Mouse (Mus musculus): ENCODE measurements around the gene Tbccd1.

The Tbccd1 gene

DNA sequence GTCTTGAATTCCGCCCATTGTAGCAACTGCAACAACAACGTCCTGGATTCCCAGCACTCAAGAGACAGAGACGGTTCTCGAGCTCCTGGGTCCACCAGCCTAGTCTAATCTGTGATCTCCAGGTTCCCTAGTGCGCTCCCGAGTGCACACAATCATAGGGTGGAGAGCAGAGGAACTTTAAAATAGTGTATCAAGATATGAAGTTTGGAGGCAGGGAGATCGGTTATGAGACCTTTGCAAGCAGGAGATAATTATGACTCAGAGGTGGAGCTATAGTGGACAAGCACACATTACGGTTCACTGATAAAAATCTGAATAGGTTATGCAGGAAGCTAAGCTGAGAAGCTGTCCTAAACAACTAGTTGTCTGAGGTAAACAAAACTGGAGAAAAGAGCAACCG, 696 bp downstream of the Tbccd1 start:
- DNase-seq (ENCODE audit: low spot score): no peak

DNA sequence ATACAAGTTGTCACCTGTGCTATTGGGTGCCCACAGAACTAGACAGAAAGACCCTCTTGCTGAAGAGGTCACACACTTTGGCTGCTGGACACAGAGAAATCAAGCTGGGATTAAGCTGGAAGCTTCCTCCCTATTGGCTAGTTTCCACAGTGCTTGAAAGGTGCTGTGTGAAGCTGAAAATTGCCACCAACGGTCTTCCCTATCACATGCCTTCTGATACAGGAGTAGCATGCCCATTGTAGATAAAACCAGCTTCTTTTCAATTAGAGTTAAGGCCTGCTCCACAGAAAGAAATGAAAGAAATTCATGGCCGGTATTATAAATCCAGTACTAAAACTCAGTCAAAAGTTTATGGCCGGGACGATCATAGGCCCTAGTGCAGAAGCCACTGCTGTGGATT, 4.8 kb downstream of the Tbccd1 start:
- no peak for DNase-seq (ENCODE audit: low spot score)

DNA sequence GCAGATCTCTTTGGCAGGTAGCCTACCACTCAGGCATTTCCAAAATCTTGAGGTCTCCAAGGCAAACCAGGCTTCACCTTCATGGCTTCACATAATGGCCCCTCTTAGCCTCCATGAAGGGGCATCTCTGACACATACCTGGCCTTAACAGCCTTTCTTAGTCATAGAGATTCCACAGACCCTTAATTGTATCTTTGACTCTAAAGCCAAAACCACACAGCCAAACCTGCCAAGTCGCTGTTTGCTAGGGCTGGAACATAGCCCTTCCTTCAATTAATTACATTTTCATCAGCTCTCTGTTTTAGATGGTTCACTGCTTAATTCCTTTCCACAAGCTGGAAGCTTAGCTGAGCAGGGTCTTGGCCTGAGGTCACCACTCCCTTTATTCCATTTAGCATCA, 9.1 kb downstream of the Tbccd1 start:
- no peak for DNase-seq (ENCODE audit: low spot score)

DNA sequence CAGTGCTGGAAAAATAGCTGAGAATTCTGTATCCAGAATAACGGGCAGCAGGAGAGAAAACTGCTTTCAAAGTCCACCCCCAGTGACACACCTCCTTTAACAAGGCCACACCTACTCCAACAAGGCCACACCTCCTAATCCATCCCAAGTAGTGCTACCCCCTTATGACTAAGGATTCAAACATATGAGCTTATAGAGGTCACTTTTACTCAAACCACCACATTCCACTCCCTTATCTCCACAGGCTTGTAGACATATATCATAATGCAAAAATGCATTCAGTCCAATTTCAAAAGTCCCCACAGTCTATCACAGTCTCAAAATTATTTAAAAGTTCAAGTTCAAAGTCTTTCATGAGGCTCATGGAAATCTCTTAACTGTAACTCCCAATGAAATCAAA, 9.8 kb downstream of the Tbccd1 start:
- DNase-seq (ENCODE audit: low spot score): no peak

DNA sequence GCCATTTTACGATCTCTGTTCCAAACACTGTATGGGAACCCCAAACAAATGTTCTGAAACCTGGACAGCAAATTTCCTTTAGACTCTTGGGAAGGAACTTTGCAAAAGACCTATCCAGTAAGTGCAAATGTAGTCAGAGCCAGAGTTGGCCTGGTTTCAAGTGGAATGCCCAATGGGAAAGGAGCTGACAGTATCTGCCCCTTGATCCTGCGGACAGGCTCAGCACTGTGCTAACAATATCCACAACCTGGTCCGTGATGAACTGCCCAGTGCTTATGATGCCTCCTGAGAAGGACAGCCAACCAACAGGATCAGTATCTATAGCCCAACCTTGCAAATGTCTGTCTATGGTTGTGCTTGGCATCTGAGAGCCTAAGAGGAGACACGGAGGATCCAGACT, 12.0 kb downstream of the Tbccd1 start:
- DNase-seq (ENCODE audit: low spot score): no peak

DNA sequence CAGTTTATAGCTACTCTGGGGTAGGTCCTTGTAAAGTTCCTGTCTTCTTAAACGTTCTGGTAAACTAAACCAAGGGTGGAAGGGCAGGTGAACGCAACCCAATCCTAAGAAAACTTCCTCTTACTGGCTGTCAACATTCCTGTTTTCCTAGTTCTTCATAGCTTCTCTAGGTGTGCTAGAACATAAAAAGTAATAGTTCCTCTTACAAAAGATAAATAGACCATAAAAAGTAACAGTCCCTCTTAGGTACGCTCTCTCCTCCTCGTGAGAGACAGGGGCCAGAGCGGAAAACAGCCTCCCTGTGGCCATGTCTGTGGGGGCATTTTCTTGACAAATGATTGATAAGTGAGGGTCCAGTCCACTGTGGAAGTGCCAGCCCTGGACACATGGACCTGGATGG, 12.6 kb downstream of the Tbccd1 start:
- no peak for DNase-seq (ENCODE audit: low spot score)

DNA sequence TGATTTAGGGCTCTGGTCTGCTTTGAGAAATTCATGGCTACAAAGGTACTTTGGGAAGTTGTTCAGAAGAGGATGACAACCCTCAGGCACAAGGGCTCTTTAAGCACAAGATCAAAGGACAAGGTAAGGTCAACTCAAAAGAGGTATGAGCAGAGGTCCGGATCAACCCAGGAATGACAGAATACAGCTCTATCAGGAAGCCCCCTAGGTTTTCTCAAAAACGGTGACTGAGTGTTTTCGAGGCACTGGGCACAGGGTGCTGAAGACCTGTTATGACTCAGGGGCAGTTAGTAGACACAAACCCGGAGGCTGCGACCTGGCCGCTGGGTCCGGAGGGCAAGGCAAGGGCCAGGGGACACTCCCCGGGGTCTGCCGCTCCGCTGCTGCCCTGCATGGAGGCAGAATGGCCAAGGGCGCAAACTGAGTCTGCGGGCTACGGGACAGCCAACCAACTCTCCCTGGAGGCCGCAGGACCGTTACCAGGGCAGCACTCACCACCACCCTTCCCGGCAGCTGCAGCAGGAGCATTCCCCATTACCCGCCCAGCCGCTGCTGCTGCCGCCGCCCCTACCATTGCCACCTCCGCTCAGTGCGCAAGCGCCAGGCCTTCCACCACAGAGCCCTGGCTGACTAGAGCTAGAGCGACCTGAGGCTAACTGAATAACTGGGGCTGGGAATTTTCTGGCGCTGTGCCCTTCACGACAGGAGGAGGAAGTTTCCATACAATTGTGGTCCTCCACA, 13.2 kb downstream of the Tbccd1 start:
- DNase-seq (ENCODE audit: low spot score): peak; percentile 81

DNA sequence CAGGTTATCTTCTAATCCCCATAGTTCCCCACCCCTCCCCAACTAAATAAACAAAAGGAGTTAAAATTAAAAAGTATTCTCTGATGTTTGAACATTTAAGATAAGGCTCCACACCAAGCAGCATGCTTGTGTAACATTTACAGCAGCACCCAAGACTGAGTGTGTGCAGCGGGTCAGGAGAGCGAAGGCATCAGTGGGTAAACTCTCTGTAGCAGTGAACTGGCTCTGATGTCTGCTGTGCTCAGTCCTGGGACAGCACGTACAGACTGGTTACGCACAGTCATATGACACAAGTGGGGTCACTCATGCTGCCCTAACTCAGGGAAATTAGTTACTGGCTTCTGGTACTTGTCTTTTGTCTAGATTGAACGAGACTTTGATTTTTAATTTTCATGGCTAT, 14.6 kb downstream of the Tbccd1 start:
- no peak for DNase-seq (ENCODE audit: low spot score)

DNA sequence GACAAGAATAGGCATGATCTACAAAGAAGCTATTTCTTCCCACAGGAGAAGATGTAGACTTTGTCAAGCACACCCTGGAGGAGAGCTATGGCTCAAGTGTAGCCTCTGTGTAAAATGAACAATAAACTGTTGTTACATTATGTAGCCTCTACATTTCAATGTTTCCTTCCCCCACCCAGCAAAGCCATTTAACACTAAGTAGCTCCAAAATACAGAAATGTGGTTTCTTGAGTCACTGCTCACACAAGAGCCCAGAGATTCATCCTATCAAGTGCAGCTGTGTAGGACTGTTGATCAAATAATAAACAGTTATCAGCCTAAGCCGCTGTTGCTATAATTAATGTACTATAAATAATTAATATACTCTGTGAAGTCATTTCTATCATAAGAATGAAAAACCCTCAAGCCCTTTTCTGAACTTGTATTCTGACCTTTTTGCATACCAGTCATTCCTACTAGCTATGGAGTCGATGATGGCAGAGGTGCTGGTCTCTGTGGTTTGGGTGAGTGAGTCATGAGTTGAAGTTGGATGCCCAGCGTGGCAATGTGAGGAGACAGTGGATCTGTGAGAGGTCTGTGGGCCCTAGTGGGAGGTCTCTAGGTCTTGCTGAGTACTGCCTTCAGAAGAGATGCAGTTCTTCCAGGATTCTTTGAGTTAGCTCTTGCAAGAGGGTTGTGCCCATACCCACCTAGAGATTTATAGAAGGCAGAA, 18.2 kb downstream of the Tbccd1 start:
- DNase-seq (ENCODE audit: low spot score): no peak

DNA sequence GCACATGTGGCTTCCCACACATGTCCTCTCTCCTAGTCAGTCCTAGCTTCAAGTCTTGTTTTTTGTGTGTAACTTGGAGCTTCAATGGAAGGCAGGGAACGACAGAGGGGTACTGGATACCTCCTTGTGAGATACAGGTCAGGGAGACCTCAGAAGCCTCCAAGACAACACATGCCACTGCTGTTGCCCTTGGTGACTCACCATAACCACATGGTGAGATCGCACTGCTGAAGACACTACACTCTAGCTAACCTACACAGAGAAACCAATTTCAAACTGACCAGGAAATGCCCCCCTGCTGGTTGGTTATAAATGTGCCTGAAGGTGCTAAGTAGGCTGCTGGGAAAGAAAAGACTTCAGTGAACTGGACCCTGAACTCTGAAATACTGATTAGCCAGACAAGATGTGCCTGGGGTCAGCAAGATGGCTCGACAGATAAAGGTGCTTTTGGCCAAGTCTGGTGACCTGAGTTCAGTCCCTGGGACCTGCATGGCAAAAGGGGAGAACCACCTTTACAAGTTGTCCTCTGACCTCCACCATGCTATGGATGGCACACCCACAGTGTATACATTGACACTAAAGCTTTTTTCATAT, 24.4 kb downstream of the Tbccd1 start:
- no peak for DNase-seq (ENCODE audit: low spot score)

DNA sequence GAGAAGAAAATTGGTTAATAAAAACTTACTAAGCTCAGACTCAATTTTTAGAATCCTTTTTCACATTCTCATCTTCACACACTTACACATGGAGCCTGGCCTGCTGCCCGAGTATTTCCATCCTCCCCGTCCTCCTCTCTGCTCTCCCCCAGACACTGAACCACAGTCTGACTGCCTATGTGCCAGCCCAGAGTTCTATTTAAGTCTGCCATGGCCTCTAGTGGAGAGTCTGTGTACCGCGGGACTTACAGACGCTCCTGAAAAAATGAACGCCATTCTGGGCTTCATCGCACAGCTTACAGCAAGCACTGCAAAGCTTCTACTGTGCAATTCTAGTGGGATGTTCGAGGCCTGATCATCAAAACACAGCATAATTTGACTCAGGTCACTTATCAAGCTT, 36.7 kb downstream of the Tbccd1 start:
- DNase-seq (ENCODE audit: low spot score): no peak

DNA sequence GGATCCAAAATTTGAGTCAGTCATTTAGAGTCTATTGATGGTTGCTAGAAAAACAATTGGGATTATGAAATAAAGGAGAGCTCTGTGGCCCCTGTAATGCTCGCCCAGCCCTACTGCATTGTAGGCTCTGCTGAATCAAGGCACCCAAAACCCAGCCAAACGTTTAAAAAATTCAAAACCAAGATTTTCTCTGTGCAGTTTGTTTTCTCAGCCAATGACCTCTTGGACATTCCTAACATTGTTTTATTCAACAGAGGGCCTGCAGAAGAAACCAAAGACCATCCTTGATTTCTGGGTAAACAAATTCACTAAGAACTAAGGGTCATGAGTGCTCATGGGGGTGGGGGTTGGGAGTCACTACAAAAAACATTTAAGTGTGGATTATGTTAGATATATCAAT, 46.0 kb downstream of the Tbccd1 start, which contains the start of gene Crygs:
Gene Crygs, minus strand, starts transcription at position 101 of the 400 bp plus-strand sequence.
- no peak for DNase-seq (ENCODE audit: low spot score)

DNA sequence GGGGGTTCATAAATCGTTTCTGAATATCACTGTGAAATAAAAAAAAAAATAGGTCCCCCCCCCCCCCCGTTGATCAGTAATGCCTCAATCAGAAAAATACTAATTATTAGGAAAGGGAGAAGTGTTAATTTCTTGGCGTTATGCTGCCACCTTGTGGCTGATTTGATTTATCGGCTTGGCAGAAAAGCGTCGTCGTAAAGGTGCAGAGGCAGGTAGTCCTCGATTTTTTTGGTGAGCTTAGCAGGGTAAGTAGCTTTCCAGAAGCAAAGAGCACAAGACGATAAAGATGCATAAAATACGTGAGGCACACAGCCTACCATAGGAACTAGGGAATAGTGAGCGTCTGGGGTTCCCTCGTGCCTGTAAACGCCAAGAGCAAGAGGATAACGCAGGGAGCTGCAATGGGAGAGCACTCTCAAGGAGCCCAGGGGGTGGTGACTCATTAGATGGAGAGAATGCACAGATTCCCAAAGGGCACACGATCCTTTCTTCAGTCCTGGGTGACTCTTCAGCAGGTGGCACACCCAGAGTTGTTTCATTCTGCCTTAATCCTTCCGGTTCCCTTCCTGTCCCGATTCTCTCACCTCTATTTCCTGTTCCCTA, 49.9 kb downstream of the Tbccd1 start:
- DNase-seq (ENCODE audit: low spot score): no peak

DNA sequence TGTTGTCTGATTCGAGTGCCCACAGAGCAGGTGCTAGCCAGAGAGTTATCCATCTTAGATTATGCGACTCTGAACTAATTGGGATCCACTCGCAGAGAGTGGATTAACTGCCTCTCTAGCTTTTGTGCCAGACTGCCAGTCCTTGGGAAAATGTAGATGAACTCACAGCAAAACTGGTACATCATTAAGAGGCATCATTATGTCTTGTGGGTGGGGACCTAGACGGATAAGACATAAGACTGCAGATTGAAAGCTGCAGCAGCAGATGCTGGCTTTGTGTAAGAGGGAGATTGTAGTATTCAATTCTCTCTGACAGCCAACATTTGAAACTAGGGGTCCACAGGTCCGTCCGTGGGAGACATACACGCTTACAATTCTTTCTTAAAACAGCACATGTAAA, 54.7 kb downstream of the Tbccd1 start:
- no peak for DNase-seq (ENCODE audit: low spot score)

DNA sequence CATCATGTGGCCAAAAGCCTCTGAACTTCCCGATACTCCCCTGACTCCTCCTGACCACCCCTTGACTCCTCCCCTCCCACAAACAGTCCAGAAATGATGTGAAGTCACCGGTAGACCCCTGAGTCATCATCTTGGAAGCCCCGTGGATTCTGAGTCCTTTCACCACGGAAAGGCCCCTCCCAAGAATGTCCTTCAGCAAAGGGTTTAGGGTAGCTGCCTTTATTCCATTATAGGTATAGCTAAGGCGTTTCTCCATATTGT, 56.7 kb downstream of the Tbccd1 start:
- DNase-seq (ENCODE audit: low spot score): no peak

DNA sequence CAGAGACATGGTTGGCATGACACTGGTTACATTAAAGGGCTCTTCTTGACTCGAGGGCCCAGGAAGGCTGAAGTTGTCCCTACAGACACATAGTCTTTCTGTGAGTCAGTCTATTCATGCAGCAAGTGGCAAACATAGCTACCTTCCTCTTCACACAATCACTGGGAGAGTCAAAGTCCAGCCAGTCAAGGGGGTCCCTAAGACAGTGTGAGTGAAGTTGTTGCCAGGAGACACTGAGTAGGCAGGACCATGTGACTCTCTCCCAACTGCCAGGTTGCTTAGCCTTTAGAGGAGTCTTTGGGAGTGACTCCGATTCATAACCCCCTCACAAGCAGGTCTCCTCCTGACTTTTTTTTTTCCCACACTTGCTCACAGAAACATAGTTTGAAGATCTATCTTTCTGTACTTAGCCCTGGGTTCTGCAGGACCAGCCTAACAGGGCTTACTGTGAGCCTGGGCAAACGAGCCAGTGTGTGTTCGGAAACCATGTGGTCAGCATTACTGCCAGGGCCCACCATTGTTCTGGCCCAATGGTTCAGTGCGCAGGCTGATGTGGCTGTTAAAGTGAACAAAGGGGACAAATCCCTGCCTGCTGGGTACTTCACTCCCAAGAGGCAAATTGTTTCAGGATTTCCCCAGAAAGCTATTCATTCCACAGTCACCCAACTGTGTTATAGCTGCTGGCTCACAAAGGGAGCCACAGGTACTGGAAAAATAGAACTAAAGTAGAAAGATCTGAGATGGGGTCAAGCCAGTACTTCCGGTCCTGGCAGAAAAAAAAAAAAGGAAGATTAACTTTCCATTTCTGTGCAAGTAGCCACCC, 57.2 kb downstream of the Tbccd1 start:
- DNase-seq (ENCODE audit: low spot score): no peak

DNA sequence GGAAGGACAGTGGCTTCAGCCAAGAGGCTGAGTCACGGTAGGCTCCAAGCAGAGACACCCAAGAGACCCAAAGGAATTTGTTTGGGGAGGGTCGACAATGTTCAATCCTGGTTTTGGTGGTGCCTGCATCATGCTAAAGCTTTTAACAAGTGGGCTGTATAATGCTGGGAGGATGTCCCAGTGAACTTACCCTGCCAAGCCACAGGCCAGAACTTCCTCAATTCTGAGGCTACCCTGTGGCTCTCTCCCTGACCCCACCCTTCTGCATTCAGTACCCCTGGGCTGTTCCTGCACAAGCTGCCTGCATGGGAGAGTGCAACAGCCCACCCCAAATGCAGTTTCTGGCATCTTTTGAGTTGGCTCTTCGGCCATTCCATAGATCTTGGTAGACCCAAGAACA, 58.9 kb downstream of the Tbccd1 start:
- DNase-seq (ENCODE audit: low spot score): no peak

DNA sequence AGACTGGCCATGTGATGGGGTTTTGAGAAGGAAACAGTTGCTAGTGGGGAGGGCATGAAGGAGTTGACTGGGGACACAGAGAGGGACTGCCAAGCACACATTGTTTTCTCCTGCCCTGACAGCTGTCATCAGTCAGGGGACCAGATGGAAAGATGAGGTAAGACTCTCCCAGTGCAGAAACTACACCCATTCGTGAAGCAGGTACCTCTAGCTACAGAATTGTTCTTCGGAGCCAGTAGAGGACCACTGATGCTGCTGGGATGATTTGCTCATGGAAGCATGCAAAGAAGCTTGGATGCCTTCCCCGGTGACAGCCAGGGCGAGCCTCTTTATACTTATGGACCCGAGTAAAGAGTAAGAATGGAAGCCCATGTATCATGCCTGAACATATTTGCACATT, 59.9 kb downstream of the Tbccd1 start:
- DNase-seq (ENCODE audit: low spot score): no peak

DNA sequence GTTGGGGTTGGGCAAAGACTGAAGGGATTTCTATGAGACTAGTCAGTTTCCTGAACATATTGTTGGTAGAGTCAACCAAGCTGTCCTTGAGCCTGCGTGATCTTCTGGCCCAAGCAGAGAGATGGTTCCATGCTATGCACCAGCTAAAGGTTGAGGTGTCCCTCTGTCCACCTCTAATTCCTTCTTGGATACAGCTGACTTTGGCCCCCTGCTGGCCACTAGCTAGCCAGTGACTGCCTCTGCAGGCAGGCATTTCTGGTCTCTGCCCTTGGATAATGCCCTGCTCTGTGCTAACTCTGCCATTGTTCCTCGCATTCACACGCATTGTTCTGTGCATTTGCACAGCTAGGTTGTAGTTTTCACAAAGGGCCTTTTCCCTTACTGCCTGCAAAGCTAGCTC, 62.0 kb downstream of the Tbccd1 start:
- DNase-seq (ENCODE audit: low spot score): no peak

DNA sequence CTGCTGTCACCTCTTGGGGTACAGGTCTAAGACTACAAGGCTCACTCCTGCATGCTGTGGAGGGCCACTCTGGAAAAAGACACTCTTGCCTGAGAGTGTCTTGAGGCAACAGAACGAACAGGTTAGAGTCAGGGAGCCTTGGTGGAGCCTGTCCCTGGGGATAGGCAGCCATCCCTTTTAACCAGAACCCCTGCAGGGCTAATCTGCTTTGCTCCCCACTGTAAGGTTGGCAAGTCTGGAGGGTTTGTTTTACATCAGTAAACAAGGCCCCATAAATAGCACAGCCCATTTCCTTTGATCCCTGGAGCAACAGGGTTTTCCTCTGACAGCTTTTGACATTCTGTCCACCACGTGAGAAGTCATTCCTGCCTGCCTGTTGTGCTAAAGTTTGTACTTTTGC, 66.2 kb downstream of the Tbccd1 start:
- DNase-seq (ENCODE audit: low spot score): no peak

DNA sequence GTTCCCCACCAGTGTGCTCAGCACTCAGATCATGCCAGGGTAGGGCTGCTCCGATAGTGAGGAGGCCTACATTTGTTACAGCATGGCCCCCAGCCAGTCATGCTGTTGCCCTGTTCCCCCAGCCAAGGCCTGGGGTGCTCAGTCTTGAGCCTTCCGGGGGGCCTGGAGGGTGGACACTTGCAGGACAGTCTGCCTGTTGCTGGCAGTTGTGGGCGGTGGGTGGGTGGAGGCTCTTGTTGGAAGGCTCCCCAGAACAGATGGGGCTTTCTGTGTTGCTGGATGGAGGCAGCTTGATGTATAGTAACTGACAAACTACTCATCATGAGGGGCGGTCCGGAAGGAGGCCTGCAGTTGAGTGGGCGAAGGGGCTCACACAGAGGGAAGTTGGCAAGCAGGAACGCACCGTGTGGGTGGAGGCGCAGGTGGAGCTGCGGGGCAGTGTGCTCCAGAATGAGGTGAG, 67.5 kb downstream of the Tbccd1 start:
- DNase-seq (ENCODE audit: low spot score): peak; percentile 31

DNA sequence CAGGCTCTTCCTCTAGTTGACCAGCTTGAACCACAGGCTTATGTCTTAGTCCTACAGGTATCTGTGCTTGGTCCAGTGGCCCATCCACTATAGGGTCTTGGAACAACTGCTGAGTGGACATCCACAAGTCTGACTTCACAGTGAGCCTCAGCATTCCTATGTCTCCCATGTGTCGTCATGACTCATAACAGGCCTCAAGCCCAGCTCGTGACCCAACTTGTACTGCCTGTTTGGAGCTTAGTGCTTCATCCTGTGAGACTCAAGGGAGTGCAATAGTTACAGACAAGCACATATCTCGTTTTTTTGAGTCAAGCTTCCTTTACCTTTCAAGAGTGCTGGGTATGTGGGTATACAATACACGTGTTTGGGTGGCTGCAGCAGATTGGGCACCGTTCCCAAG, 74.8 kb downstream of the Tbccd1 start:
- no peak for DNase-seq (ENCODE audit: low spot score)

Data from testis, postnatal 14 days (tissue).